Mouse (Mus musculus) urinary bladder, postnatal 4 days (tissue): ENCODE results near the gene Olfr1043.
"Not testable (repeated sequence)": the region's sequence is repeated elsewhere in the genome, so short reads cannot be mapped to it uniquely, and the experiment has no call there.

Experiments used
- DNase-seq, 2 experiments: peaks; one replicate each; pipeline ENCODE4 v3.0.0; 2021 to 2022; ENCODE audit warnings: low spot score in 2 of 2

The Olfr1043 gene

DNA sequence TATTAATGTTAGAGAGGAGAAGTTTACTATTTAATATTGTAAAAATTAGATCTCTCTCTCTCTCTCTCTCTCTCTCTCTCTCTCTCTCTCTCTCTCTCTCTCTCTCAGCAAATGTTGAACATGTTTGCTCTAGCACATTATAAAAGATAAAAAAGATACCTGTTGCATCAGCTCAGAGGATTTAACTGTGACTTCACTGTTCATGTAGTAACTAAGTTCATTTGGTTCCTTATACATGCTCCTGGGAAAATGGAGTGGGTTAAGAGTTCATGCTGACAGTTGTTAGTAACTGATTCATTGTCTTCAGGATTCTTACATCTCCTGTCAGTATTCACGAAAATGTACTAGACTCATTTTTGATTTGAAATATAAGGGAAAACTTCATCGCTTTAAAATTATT, at the start of gene Olfr1043:
TSS of gene Olfr1043 (minus strand) at position 101 of the 400 bp plus-strand sequence.
- DNase-seq = no peak

DNA sequence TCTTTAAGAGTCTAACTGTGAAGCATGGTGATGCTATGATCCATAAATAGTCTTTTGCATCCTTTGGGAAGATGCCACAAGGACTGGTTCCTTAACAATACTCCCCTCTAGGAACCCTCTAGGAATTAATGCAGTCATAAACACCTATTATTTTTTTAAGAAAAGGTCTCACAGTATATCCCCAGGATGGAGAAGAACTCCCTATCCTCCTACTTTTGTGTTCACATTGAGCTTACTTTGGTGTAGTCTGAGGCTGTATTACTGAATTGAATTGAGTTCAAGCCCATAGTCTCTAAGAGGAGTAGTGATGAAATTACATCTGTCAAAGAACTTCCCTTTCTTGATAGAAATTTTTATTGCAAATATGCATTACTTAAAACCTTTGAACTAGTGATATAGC, 35.6 kb upstream of the Olfr1043 start, which contains the start of gene Olfr1045:
TSS of gene Olfr1045 (minus strand) at position 101 of the 400 bp plus-strand sequence.
- no peak for DNase-seq

DNA sequence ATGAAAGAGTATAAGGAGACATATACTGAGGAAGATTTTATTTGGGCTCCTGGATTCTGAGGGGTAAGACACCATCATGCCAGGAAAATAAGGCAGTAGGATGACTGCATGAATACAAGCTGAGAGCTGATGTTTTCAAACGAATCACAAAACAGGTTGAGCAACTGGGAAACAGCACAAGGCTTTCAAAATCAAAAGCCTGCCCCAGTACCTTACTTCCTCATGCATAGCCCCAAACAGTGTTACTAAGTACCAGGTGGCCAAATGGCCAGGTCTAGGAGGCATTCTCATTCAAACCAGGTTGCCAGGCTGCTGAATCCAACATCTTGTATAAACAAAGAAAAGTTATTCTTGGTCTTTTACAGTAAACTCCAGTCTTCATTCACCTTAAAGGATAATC, 28.5 kb upstream of the Olfr1043 start:
- no peak for DNase-seq

DNA sequence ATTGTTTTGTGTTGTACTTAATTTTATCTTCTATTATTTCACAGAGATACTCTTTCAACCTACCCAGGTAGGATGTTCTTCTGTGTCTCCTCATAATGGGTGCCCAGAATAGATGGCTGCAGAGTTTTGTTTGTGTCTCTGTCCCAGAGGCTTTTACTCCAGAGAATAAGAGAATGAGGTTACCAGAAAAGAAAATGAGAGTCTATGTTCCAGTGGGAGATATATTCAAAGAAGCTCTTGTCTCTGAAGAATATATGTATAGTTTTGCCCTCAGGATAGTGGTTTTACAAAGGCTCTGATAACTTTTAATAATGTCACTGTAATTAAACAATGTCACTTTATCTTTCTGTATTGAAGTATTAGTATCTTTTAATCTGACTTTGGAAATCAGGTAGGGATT, 18.3 kb upstream of the Olfr1043 start, which contains the start of gene Olfr52:
TSS of gene Olfr52 (minus strand) at position 101 of the 400 bp plus-strand sequence.
- DNase-seq = no peak

DNA sequence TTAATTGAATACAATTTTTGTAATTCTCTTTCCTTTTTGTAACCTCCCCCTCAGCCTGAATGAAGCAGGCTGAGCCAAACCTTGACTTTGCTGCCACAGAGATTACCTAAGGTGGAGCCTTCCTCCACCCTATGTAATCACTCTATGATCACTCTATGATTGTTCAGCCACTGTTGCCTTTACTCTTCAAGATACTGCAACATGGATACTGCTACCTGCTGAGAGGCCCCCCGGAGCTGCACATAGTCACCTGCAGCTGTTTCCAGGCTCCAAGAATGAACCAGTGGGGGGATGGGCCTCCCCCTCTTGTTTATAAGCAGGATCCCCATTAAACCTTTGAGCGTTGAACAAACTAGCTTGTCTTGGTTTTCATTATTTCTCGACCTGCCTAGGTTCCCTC, 12.6 kb upstream of the Olfr1043 start:
- no peak for DNase-seq

DNA sequence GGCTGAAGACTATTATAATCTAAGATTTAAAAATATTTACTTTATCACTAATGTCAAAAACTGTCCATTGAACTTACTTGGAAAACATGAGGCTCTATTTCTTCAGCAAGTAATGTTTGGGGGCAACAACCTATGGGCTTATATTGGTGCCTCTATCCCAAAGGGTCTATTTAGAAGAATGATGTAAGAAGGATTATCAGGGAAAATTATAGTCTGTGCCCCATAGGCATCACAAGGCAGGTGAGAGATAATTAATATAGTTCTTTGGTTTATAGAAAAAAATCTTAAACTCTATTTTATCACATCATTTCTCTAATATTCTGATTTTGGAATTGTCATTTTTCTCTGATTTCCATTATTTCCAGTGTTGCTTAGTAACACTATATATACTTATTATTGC, 10.4 kb upstream of the Olfr1043 start, which contains the start of gene Olfr1044:
TSS of gene Olfr1044 (minus strand) at position 101 of the 400 bp plus-strand sequence.
- no peak for DNase-seq

DNA sequence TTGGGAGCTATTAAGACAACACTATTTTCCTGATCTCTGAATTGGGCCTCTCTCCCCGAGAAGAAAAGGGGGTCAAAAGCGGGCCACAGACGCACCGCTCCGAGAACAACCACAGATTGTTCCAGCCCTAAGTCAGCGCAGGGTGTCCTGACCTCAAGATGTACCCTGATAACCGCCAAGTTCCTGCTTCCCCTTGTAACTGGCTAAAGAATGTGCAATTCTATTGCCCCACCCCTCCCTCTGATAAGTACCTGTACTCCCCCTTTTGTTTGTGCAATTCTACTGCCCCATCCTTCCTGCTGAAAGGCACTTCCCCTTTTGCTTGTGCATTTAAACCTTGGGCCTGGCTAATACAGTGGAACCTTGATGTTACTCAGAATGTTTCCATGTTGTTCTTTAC, 8.1 kb upstream of the Olfr1043 start:
- not testable (repeated sequence) for DNase-seq

DNA sequence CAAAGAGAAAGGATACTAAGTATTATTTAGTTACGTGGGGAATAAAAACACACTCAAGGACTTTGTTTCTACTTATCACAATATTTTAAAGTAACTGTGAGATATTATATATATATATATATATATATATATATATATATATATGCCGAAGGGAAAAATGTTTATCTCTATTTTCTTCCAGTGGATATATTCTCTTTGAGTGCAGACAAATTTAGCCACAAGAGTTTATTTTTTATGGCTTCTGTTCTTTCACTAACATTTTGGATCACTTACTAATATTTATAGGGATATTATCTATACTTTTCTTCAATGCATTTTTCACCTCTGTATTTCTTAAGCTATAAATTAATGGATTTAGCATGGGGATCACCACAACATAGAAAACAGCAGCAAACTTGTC, 5.6 kb downstream of the Olfr1043 start, which contains the start of gene Olfr1042:
TSS of gene Olfr1042 (minus strand) at position 101 of the 400 bp plus-strand sequence.
- DNase-seq = no peak

DNA sequence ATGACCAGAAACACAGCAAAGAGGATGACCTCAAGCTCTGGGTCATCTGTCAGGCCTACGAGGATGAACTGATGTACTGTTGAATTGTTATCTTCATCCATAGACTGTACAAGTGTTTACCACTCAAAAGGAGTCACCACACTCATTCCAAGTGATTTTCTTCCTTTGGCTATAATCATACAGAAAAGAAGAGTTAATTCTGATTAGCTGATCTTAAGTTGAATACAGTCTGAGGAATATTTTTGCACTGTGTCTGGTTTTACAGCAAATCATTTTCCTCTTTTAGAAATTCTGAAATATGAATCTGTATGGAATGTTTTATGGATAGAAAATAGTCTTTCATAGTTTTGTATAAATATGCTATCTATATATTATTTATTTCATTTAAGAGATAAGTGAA, 20.7 kb downstream of the Olfr1043 start, which contains the start of gene Olfr1040:
TSS of gene Olfr1040 (minus strand) at position 101 of the 400 bp plus-strand sequence.
- no peak for DNase-seq

DNA sequence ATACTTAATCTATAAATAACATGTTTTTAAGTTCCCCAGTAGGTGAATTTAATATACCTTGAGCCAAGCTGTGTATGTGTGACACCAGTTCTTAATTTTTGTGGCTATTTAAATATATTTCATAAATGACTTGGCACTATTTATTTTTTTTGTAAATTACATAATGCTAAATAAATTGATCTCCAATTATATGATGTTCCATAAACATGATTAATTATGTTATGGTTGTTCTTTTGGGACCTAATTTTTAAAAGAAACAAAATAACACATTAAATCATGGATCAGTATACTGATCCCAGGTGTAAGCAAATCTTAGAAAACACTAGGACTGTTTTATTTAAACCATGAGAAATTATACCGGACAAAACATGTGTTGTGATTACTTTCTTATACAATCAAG, 31.5 kb downstream of the Olfr1043 start, which contains the start of gene Olfr1039:
TSS of gene Olfr1039 (minus strand) at position 101 of the 400 bp plus-strand sequence.
- DNase-seq = no peak
